Mouse (Mus musculus) midbrain, embryonic 14.5 days (tissue): Measurements from ENCODE around the gene 4930595D18Rik. TPM values are rescaled to one million over a fixed set of nuclear protein-coding genes. Genes with fewer than 3 reads are reported as not detected.

ENCODE experiments used
- ATAC-seq: fragments of 200-750 bp; cut with Nextera tagmentation; 2 replicates; pipeline ENCODE4 v1.8.0; 2017; ENCODE audit warnings: moderate number of reproducible peaks, moderate library complexity; ENCODE audit not compliant: low FRiP score, low TSS enrichment
- DNase-seq: peaks from one replicate; pipeline ENCODE4 v3.0.0-alpha.2; 2015
- H3K27ac ChIP-seq: fragments of 300-500 bp; sonication (generic); replicated peaks from 2 replicates; pipeline ENCODE4 v1.5.1; 2014; ENCODE audit warnings: mild to moderate bottlenecking, low read depth, low read length, moderate library complexity
- H3K27me3 ChIP-seq: fragments of 300-500 bp; sonication (generic); 2 replicates; pipeline ENCODE4 v1.6.1; 2014; ENCODE audit warnings: low read length, control low read depth, mixed read lengths; ENCODE audit not compliant: control insufficient read depth, insufficient read depth
- H3K36me3 ChIP-seq: fragments of 300-500 bp; sonication (generic); 2 replicates; pipeline ENCODE4 v1.6.1; 2014; ENCODE audit warnings: low read length, control low read depth; ENCODE audit not compliant: control insufficient read depth, insufficient read depth
- H3K4me1 ChIP-seq: fragments of 300-500 bp; sonication (generic); 2 replicates; pipeline ENCODE4 v1.6.1; 2014; ENCODE audit warnings: mild to moderate bottlenecking, antibody characterized with exemption, low read length, control low read depth; ENCODE audit not compliant: control insufficient read depth, insufficient read depth
- H3K4me2 ChIP-seq: fragments of 300-500 bp; sonication (generic); 2 replicates; pipeline ENCODE4 v1.6.1; 2014; ENCODE audit warnings: mild to moderate bottlenecking, low read length, moderate library complexity
- H3K4me3 ChIP-seq: fragments of 300-500 bp; sonication (generic); replicated peaks from 2 replicates; pipeline ENCODE4 v1.5.1; 2014; ENCODE audit warnings: low read depth, low read length
- H3K9ac ChIP-seq: fragments of 300-500 bp; sonication (generic); replicated peaks from 2 replicates; pipeline ENCODE4 v1.6.1; 2014; ENCODE audit warnings: mild to moderate bottlenecking, low read length, moderate library complexity
- H3K9me3 ChIP-seq: fragments of 300-500 bp; sonication (generic); 2 replicates; pipeline ENCODE4 v1.6.1; 2016; ENCODE audit warnings: low read length, control low read depth, mixed read lengths; ENCODE audit not compliant: control insufficient read depth
- WGBS: fragments of 180-500 bp; shearing (Covaris S2); extraction: QIAGEN DNeasy Blood & Tissue Kit; methylation state at CpG from one replicate; pipeline ENCODE4 v1.1.7; 2014; 5-methylcytosine and 5-hydroxymethylcytosine counted together
- polyA plus RNA-seq: library from polyadenylated mRNA; unstranded; fragments of >200 nt; fragmentation: Nextera tagmentation; extraction: Ambion mirVana; gene quantifications from 2 replicates; pipeline ENCODE4 v1.2.1, GENCODE M21; 2014

The 4930595D18Rik gene
- polyA plus RNA-seq, 1 experiment from 2014 or later, result not detected

GRCm38 (mm10) chr12:111137079-111137478, 47.2 kb downstream of the 4930595D18Rik start:
- Histone ChIP-seq H3K4me3 (no peak overlapping the region), H3K9me3 (no peaks in the 10 kb centered on the region), H3K27ac (no peak overlapping the region), H3K4me2 (no peak overlapping the region), H3K4me1 (no peaks in the 10 kb centered on the region), H3K27me3 (no peaks in the 10 kb centered on the region), H3K9ac (no peak overlapping the region), H3K36me3 (no peaks in the 10 kb centered on the region)
- no peak for ATAC-seq
- DNase-seq, result no peak
- WGBS, result 55% methylated on average over 2 of the region's 2 CpGs

GRCm38 (mm10) chr12:111135953-111136352, 48.3 kb downstream of the 4930595D18Rik start:
- Histone ChIP-seq H3K9me3 (no peaks in the 10 kb centered on the region), H3K27ac (no peak overlapping the region), H3K4me2 (no peak overlapping the region), H3K4me1 (no peaks in the 10 kb centered on the region), H3K27me3 (no peaks in the 10 kb centered on the region), H3K9ac (no peak overlapping the region), H3K4me3 (no peak overlapping the region), H3K36me3 (no peaks in the 10 kb centered on the region)
- DNase-seq, result no peak
- 66% methylated on average over 3 of the region's 3 CpGs for WGBS
- no peak for ATAC-seq

GRCm38 (mm10) chr12:111134791-111135733, 49.2 kb downstream of the 4930595D18Rik start:
- DNase-seq (no peak), ATAC-seq (no peak)
- Histone ChIP-seq H3K4me2 (no peak overlapping the region), H3K9ac (no peak overlapping the region), H3K4me1 (no peaks in the 10 kb centered on the region), H3K27ac (no peak overlapping the region; the same call in 1 of the 2 replicates), H3K4me3 (no peak overlapping the region), H3K36me3 (no peaks in the 10 kb centered on the region), H3K9me3 (no peaks in the 10 kb centered on the region), H3K27me3 (no peaks in the 10 kb centered on the region)
- WGBS, result 74% methylated on average over 19 of the region's 19 CpGs

- 78% methylated on average over 7 of the region's 7 CpGs for WGBS
- Histone ChIP-seq H3K4me2 (no peak overlapping the region), H3K4me1 (no peaks in the 10 kb centered on the region), H3K27me3 (no peaks in the 10 kb centered on the region), H3K27ac (no peak overlapping the region), H3K4me3 (no peak overlapping the region), H3K36me3 (no peaks in the 10 kb centered on the region), H3K9me3 (no peaks in the 10 kb centered on the region), H3K9ac (no peak overlapping the region)
- DNase-seq (no peak), ATAC-seq (no peak)
These were observed 50.1 kb downstream of the 4930595D18Rik start for GRCm38 (mm10) chr12:111134169-111134568.

- WGBS, result 71% methylated on average over 6 of the region's 6 CpGs
- Histone ChIP-seq H3K4me1 (peaks cover 10% of the 10 kb centered on the region), H3K27ac (no peak overlapping the region), H3K9ac (no peak overlapping the region), H3K4me3 (no peak overlapping the region), H3K9me3 (no peaks in the 10 kb centered on the region), H3K4me2 (no peak overlapping the region), H3K27me3 (no peaks in the 10 kb centered on the region), H3K36me3 (no peaks in the 10 kb centered on the region)
- ATAC-seq (no peak), DNase-seq (no peak)
These were observed 58.6 kb downstream of the 4930595D18Rik start for GRCm38 (mm10) chr12:111125666-111126065.

- H3K27ac ChIP-seq, result peak overlapping the region; percentile 33; the same call in 1 of the 2 replicates
- DNase-seq (peak; percentile 72), ATAC-seq (no peak)
- 0 out of 2 replicates have a peak, but pooled peaks cover under 1% of the 10 kb centered on the region for H3K36me3 ChIP-seq
- H3K4me1 ChIP-seq, result peaks cover 10% of the 10 kb centered on the region
- WGBS, result 58% methylated on average over 14 of the region's 14 CpGs
- no peak overlapping the region for H3K4me2 ChIP-seq
- no peak overlapping the region for H3K4me3 ChIP-seq
- H3K9ac ChIP-seq, result no peak overlapping the region
- no peaks in the 10 kb centered on the region for H3K27me3 ChIP-seq
- H3K9me3 ChIP-seq, result no peaks in the 10 kb centered on the region
These were observed 59.6 kb downstream of the 4930595D18Rik start for GRCm38 (mm10) chr12:111124601-111125260.

- peaks cover 10% of the 10 kb centered on the region for H3K4me1 ChIP-seq
- ATAC-seq (no peak), DNase-seq (no peak)
- H3K9ac ChIP-seq, result no peak overlapping the region
- no peak overlapping the region for H3K4me3 ChIP-seq
- no peaks in the 10 kb centered on the region for H3K9me3 ChIP-seq
- no peaks in the 10 kb centered on the region for H3K27me3 ChIP-seq
- peaks cover 11% of the 10 kb centered on the region; the same call in 1 of the 2 replicates for H3K36me3 ChIP-seq
- no peak overlapping the region for H3K4me2 ChIP-seq
- no peak overlapping the region for H3K27ac ChIP-seq
These were observed 61.9 kb downstream of the 4930595D18Rik start for GRCm38 (mm10) chr12:111122332-111122852.

GRCm38 (mm10) chr12:111120976-111121645, 63.2 kb downstream of the 4930595D18Rik start:
- WGBS, result 93% methylated on average over 9 of the region's 9 CpGs
- no peak overlapping the region for H3K9ac ChIP-seq
- no peak for DNase-seq

More at GRCm38 (mm10) chr12:111120976-111121645, 63.2 kb downstream of the 4930595D18Rik start:
- Histone ChIP-seq H3K4me2 (no peak overlapping the region), H3K9me3 (no peaks in the 10 kb centered on the region), H3K27me3 (no peaks in the 10 kb centered on the region), H3K27ac (no peak overlapping the region), H3K4me3 (no peak overlapping the region), H3K36me3 (peaks cover 17% of the 10 kb centered on the region), H3K4me1 (peaks cover 10% of the 10 kb centered on the region)
- ATAC-seq, result no peak
